14 mouse cellular contexts compared by ENCODE assay signal in genomic region chr12:105038918-105039317, GRCm38 (mm10). TPM values are rescaled to one million over a fixed set of nuclear protein-coding genes. Genes with fewer than 3 reads are reported as not detected.
A peak's percentile ranks its signal among the peaks of the same experiment; 100 is the strongest.
DNase-seq lines count a peak whose midpoint lies in the region; ATAC-seq and TF ChIP-seq lines count a peak whose summit lies in the region.
"Had no signal": no experiment of that assay in that cellular context is flagged by ENCODE, and none has a peak within 500 bp of the region (broad histone marks: within the 10 kb centered on the region; RNA-seq: fewer than 3 reads in every experiment).

No protein-coding gene starts in this region.

- H3K9ac ChIP-seq in forebrain, embryonic 12.5 days: no peak overlapping the region
- H3K9ac ChIP-seq in forebrain, embryonic 14.5 days (ENCODE audit: low read length): no peak overlapping the region
- no peak overlapping the region for H3K9ac ChIP-seq in intestine, embryonic 16.5 days (ENCODE audit: low read depth, low read length)
- H3K9ac ChIP-seq: neural tube, embryonic 13.5 days had no signal

- no peak for DNase-seq in forebrain, embryonic 14.5 days (ENCODE audit: low spot score)
- peak; percentile 88 for DNase-seq in G1E (ENCODE audit: low spot score)
- no peak for DNase-seq in ovary, adult 18-20 months (ENCODE audit: low spot score)
- DNase-seq in testis, postnatal 10 days (ENCODE audit: low spot score): no peak
- DNase-seq in kidney, postnatal 10 days: no peak
- DNase-seq: cerebellum, adult 2 months; kidney, postnatal 36 days; thymus, adult 2 months had no signal

- ATAC-seq in forebrain, embryonic 12.5 days (ENCODE audit: low FRiP score): no peak
- ATAC-seq in forebrain, embryonic 14.5 days: no peak
- ATAC-seq in G1E (ENCODE audit: extremely low read depth, insufficient number of reproducible peaks, low FRiP score, poor library complexity, severe bottlenecking): peak; percentile 74
- ATAC-seq in intestine, embryonic 16.5 days: peak; percentile 80

- H3K4me3 ChIP-seq in forebrain, embryonic 12.5 days (replicated peaks): no peak overlapping the region
- H3K4me3 ChIP-seq in forebrain, embryonic 14.5 days (ENCODE audit: low read depth, low read length): no peak overlapping the region
- H3K4me3 ChIP-seq in G1E (ENCODE audit: low read depth, low read length): peak overlapping the region; percentile 69; the same call in 1 of the 2 replicates
- no peak overlapping the region for H3K4me3 ChIP-seq in intestine, embryonic 16.5 days (ENCODE audit: low read length)
- H3K4me3 ChIP-seq in megakaryocyte, embryonic 14.5 days (replicated peaks): peak overlapping the region; percentile 83
- H3K4me3 ChIP-seq: embryonic facial prominence, embryonic 13.5 days; neural tube, embryonic 13.5 days had no signal

- H3K4me1 ChIP-seq in forebrain, embryonic 12.5 days: peaks cover 25% of the 10 kb centered on the region
- H3K4me1 ChIP-seq in forebrain, embryonic 14.5 days (ENCODE audit: control insufficient read depth, insufficient read depth, low read length): peaks cover 3% of the 10 kb centered on the region
- H3K4me1 ChIP-seq in G1E (ENCODE audit: insufficient read depth, low read depth, low read length): peaks cover 98% of the 10 kb centered on the region
- H3K4me1 ChIP-seq in intestine, embryonic 16.5 days (ENCODE audit: control insufficient read depth, insufficient read depth, low read length): peaks cover 41% of the 10 kb centered on the region
- H3K4me1 ChIP-seq in megakaryocyte, embryonic 14.5 days: peaks cover 80% of the 10 kb centered on the region

- no peak overlapping the region for H3K4me2 ChIP-seq in forebrain, embryonic 12.5 days
- no peak overlapping the region for H3K4me2 ChIP-seq in forebrain, embryonic 14.5 days (ENCODE audit: low read length)
- 0 out of 2 replicates have a peak overlapping the region, but pooled peaks have one; percentile 22 for H3K4me2 ChIP-seq in intestine, embryonic 16.5 days (ENCODE audit: low read depth, low read length)
- H3K4me2 ChIP-seq: embryonic facial prominence, embryonic 13.5 days; midbrain, embryonic 11.5 days; neural tube, embryonic 13.5 days had no signal

- H3K27ac ChIP-seq in forebrain, embryonic 12.5 days: peak overlapping the region; percentile 21; the same call in 1 of the 2 replicates
- no peak overlapping the region for H3K27ac ChIP-seq in forebrain, embryonic 14.5 days (ENCODE audit: low read depth, low read length)
- H3K27ac ChIP-seq in intestine, embryonic 16.5 days (ENCODE audit: low read length): peak overlapping the region; percentile 53
- H3K27ac ChIP-seq: embryonic facial prominence, embryonic 13.5 days; neural tube, embryonic 13.5 days had no signal

- H3K27me3 ChIP-seq in forebrain, embryonic 12.5 days: no peaks in the 10 kb centered on the region
- H3K27me3 ChIP-seq in forebrain, embryonic 14.5 days (replicated peaks; ENCODE audit: control insufficient read depth, insufficient read depth, low read length): no peaks in the 10 kb centered on the region
- H3K27me3 ChIP-seq in G1E (ENCODE audit: insufficient read depth, low read length): no peaks in the 10 kb centered on the region
- H3K27me3 ChIP-seq in intestine, embryonic 16.5 days (replicated peaks; ENCODE audit: control insufficient read depth, insufficient read depth, low read length): no peaks in the 10 kb centered on the region
- H3K27me3 ChIP-seq in megakaryocyte, embryonic 14.5 days (replicated peaks): no peaks in the 10 kb centered on the region
- H3K27me3 ChIP-seq: embryonic facial prominence, embryonic 13.5 days; neural tube, embryonic 13.5 days had no signal

- no peaks in the 10 kb centered on the region for H3K9me3 ChIP-seq in forebrain, embryonic 12.5 days
- H3K9me3 ChIP-seq in forebrain, embryonic 14.5 days (replicated peaks; ENCODE audit: control insufficient read depth, low read length): no peaks in the 10 kb centered on the region
- no peaks in the 10 kb centered on the region for H3K9me3 ChIP-seq in G1E (replicated peaks)
- no peaks in the 10 kb centered on the region for H3K9me3 ChIP-seq in intestine, embryonic 16.5 days (ENCODE audit: control insufficient read depth, low read length)
- peaks cover 6% of the 10 kb centered on the region for H3K9me3 ChIP-seq in megakaryocyte, embryonic 14.5 days
- H3K9me3 ChIP-seq: embryonic facial prominence, embryonic 13.5 days; neural tube, embryonic 13.5 days had no signal

- no peak for TF ChIP-seq CTCF in G1E (IDR thresholded peaks at IDR 0.05; ENCODE audit: low read depth, low read length)

- WGBS in forebrain, embryonic 12.5 days: 88% methylated on average over 7 of the region's 7 CpGs
- 90% methylated on average over 7 of the region's 7 CpGs for WGBS in forebrain, embryonic 14.5 days
- WGBS in intestine, embryonic 16.5 days: 48% methylated on average over 7 of the region's 7 CpGs

- H3K36me3 ChIP-seq in forebrain, embryonic 12.5 days (replicated peaks): peaks cover 35% of the 10 kb centered on the region
- H3K36me3 ChIP-seq in forebrain, embryonic 14.5 days (ENCODE audit: control insufficient read depth, insufficient read depth, low read length): peaks cover 28% of the 10 kb centered on the region
- peaks cover 98% of the 10 kb centered on the region for H3K36me3 ChIP-seq in G1E (replicated peaks)
- H3K36me3 ChIP-seq in intestine, embryonic 16.5 days (ENCODE audit: control insufficient read depth, insufficient read depth, low read length): no peaks in the 10 kb centered on the region; the same call in 1 of the 2 replicates
- H3K36me3 ChIP-seq in megakaryocyte, embryonic 14.5 days (replicated peaks; ENCODE audit: low read length): peaks cover 88% of the 10 kb centered on the region

RNA-seq across cellular contexts. Expression of gene Glrx5, which starts 6.4 kb away (rescaled TPM):
- polyA plus RNA-seq in forebrain, embryonic 12.5 days (2016; fragmentation: Nextera tagmentation; extraction: Ambion mirVana): 158 and 173 TPM in 2 replicates
- 154 and 173 TPM in 2 replicates for polyA plus RNA-seq in forebrain, embryonic 14.5 days (2014; fragmentation: Nextera tagmentation; extraction: Ambion mirVana)
- 227 and 282 TPM in 2 replicates for total RNA-seq in G1E (2014; fragmentation: Nextera tagmentation)
- total RNA-seq in G1E (2017): 97.4 and 97.9 TPM in 2 replicates
- 320 and 368 TPM in 2 replicates for polyA plus RNA-seq in G1E (2012)
- polyA plus RNA-seq in intestine, embryonic 16.5 days (2015; fragmentation: Nextera tagmentation; extraction: Ambion mirVana): 185 and 199 TPM in 2 replicates
- polyA plus RNA-seq in megakaryocyte, embryonic 14.5 days (2012; ENCODE audit: insufficient read depth, low replicate concordance): 46.1 and 131 TPM in 2 replicates

RNA-seq across cellular contexts. Expression of gene Syne3, which starts 29.3 kb away (rescaled TPM):
- 0.13 and 0.14 TPM in 2 replicates for polyA plus RNA-seq in forebrain, embryonic 12.5 days (2016; fragmentation: Nextera tagmentation; extraction: Ambion mirVana)
- 0.08 and 0.22 TPM in 2 replicates for polyA plus RNA-seq in forebrain, embryonic 14.5 days (2014; fragmentation: Nextera tagmentation; extraction: Ambion mirVana)
- total RNA-seq in G1E (2014; fragmentation: Nextera tagmentation) (24.8 and 27.9 TPM in 2 replicates), G1E (2017) (21.3 and 21.7 TPM in 2 replicates)
- 29.7 and 31.1 TPM in 2 replicates for polyA plus RNA-seq in G1E (2012)
- polyA plus RNA-seq in intestine, embryonic 16.5 days (2015; fragmentation: Nextera tagmentation; extraction: Ambion mirVana): 0.51 and 0.66 TPM in 2 replicates
- polyA plus RNA-seq in megakaryocyte, embryonic 14.5 days (2012; ENCODE audit: insufficient read depth, low replicate concordance): 4.2 and 6.8 TPM in 2 replicates
- polyA plus RNA-seq: midbrain, embryonic 11.5 days had no signal

Comparison
In these comparisons a context has a peak if more than half of its experiments do, and no peak if none do; other contexts are left out.
1. ATAC-seq: peak in G1E (single experiment) and intestine, embryonic 16.5 days (single experiment); none in forebrain, embryonic 12.5 days (single experiment) and forebrain, embryonic 14.5 days (single experiment).
2. H3K4me3 ChIP-seq: peak in G1E (single experiment) and megakaryocyte, embryonic 14.5 days (single experiment); none in forebrain, embryonic 12.5 days (single experiment), forebrain, embryonic 14.5 days (single experiment) and intestine, embryonic 16.5 days (single experiment).